ENCODE assay signal across 10 mouse cellular contexts in the genomic region with DNA sequence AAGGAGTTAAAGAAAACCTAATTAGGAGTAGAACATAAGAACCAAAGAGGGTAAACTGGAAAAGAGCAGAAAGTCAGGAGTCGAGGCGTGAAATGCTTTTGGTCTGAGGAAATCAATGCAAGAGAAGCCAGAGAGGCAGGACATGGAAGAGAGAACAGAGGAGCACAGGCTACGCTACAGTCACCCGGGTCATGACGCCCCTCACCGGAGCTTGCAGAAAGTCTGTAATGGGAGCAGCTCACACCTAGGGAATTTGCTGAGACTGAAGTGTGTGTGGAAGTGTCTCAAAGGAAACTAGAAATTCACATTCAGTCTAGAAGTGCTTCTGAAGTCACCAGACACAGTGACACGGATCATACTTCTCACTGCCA.
A peak's percentile ranks its signal among the peaks of the same experiment; 100 is the strongest.
DNase-seq lines count a peak whose midpoint lies in the region; ATAC-seq and TF ChIP-seq lines count a peak whose summit lies in the region.
"Had no signal": no experiment of that assay in that cellular context is flagged by ENCODE, and none has a peak within 500 bp of the region (broad histone marks: within the 10 kb centered on the region; RNA-seq: fewer than 3 reads in every experiment).

No protein-coding gene starts in this region.

- no peaks in the 10 kb centered on the region for H3K27me3 ChIP-seq in forebrain, embryonic 15.5 days
- no peaks in the 10 kb centered on the region for H3K27me3 ChIP-seq in forebrain, embryonic 14.5 days (replicated peaks; ENCODE audit: control insufficient read depth, insufficient read depth, low read length)
- no peaks in the 10 kb centered on the region for H3K27me3 ChIP-seq in kidney, embryonic 14.5 days (ENCODE audit: control insufficient read depth, insufficient read depth, low read length)
- no peaks in the 10 kb centered on the region for H3K27me3 ChIP-seq in spleen, adult 2 months (ENCODE audit: control insufficient read depth, insufficient read depth, low read length)
- H3K27me3 ChIP-seq: hindbrain, embryonic 15.5 days had no signal

- no peaks in the 10 kb centered on the region for H3K9me3 ChIP-seq in forebrain, embryonic 15.5 days
- no peaks in the 10 kb centered on the region for H3K9me3 ChIP-seq in forebrain, embryonic 14.5 days (replicated peaks; ENCODE audit: control insufficient read depth, low read length)
- H3K9me3 ChIP-seq in kidney, embryonic 14.5 days (ENCODE audit: control insufficient read depth, low read length) = no peaks in the 10 kb centered on the region
- H3K9me3 ChIP-seq: hindbrain, embryonic 15.5 days had no signal

- DNase-seq in forebrain, embryonic 14.5 days (ENCODE audit: low spot score) = no peak
- DNase-seq in kidney, postnatal 36 days = no peak
- no peak for DNase-seq in spleen, adult 2 months (ENCODE audit: low read depth in 1 of 2, low spot score in 2 of 2)
- no peak for DNase-seq in spleen, adult 12 weeks (ENCODE audit: low spot score)
- peak; percentile 49 for DNase-seq in naive thymus-derived CD4-positive, alpha-beta T cell, adult 2 months (ENCODE audit: low read depth)
- DNase-seq in retina, postnatal 1 day = no peak
- DNase-seq: kidney, adult 9 months had no signal

- H3K4me3 ChIP-seq in forebrain, embryonic 15.5 days = no peak overlapping the region
- H3K4me3 ChIP-seq in forebrain, embryonic 14.5 days (ENCODE audit: low read depth, low read length) = no peak overlapping the region
- no peak overlapping the region for H3K4me3 ChIP-seq in kidney, embryonic 14.5 days (ENCODE audit: low read length)
- H3K4me3 ChIP-seq in spleen, adult 2 months (ENCODE audit: extremely low read depth, insufficient read depth, insufficient read length) = no peak overlapping the region
- H3K4me3 ChIP-seq: hindbrain, embryonic 15.5 days had no signal

- TF ChIP-seq CTCF in spleen, adult 2 months (IDR thresholded peaks at IDR 0.05; ENCODE audit: extremely low read depth, insufficient read depth, insufficient read length, insufficient replicate concordance) = no peak

- ATAC-seq in forebrain, embryonic 15.5 days (replicated peaks) = no peak
- no peak for ATAC-seq in forebrain, embryonic 14.5 days
- ATAC-seq in kidney, embryonic 14.5 days (ENCODE audit: low FRiP score, low TSS enrichment) = no peak; the same call in 1 of the 2 replicates

- no peak for TF ChIP-seq POLR2A in spleen, adult 2 months (IDR thresholded peaks at IDR 0.05; ENCODE audit: low read depth, low read length)

- H3K4me1 ChIP-seq in forebrain, embryonic 15.5 days = peaks cover 19% of the 10 kb centered on the region
- no peaks in the 10 kb centered on the region for H3K4me1 ChIP-seq in forebrain, embryonic 14.5 days (ENCODE audit: control insufficient read depth, insufficient read depth, low read length)
- peaks cover 16% of the 10 kb centered on the region for H3K4me1 ChIP-seq in kidney, embryonic 14.5 days (ENCODE audit: control insufficient read depth, insufficient read depth, low read length)
- peaks cover 69% of the 10 kb centered on the region for H3K4me1 ChIP-seq in spleen, adult 2 months (ENCODE audit: control insufficient read depth, insufficient read depth, insufficient read length)
- H3K4me1 ChIP-seq: hindbrain, embryonic 15.5 days had no signal

- no peak overlapping the region for H3K4me2 ChIP-seq in forebrain, embryonic 15.5 days (replicated peaks)
- no peak overlapping the region for H3K4me2 ChIP-seq in forebrain, embryonic 14.5 days (ENCODE audit: low read length)
- no peak overlapping the region for H3K4me2 ChIP-seq in kidney, embryonic 14.5 days (replicated peaks; ENCODE audit: low read depth, low read length)
- H3K4me2 ChIP-seq: hindbrain, embryonic 15.5 days had no signal

- H3K27ac ChIP-seq in forebrain, embryonic 15.5 days (replicated peaks) = peak overlapping the region; percentile 19; the same call in 1 of the 2 replicates
- H3K27ac ChIP-seq in forebrain, embryonic 14.5 days (ENCODE audit: low read depth, low read length) = no peak overlapping the region
- peak overlapping the region; percentile 24; the same call in 1 of the 2 replicates for H3K27ac ChIP-seq in kidney, embryonic 14.5 days (ENCODE audit: low read depth, low read length)
- peak overlapping the region; percentile 98 for H3K27ac ChIP-seq in spleen, adult 2 months (ENCODE audit: insufficient read depth, low read length)
- H3K27ac ChIP-seq: hindbrain, embryonic 15.5 days had no signal

- WGBS in forebrain, embryonic 15.5 days = 51% methylated on average over 7 of the region's 7 CpGs
- 53% methylated on average over 7 of the region's 7 CpGs for WGBS in forebrain, embryonic 14.5 days
- WGBS in kidney, embryonic 14.5 days = 41% methylated on average over 7 of the region's 7 CpGs
- WGBS in spleen, adult 2 months = 40% methylated on average over 7 of the region's 7 CpGs

- H3K36me3 ChIP-seq in forebrain, embryonic 15.5 days = no peaks in the 10 kb centered on the region
- H3K36me3 ChIP-seq in forebrain, embryonic 14.5 days (ENCODE audit: control insufficient read depth, insufficient read depth, low read length) = no peaks in the 10 kb centered on the region
- no peaks in the 10 kb centered on the region for H3K36me3 ChIP-seq in kidney, embryonic 14.5 days (ENCODE audit: control insufficient read depth, insufficient read depth, low read length)
- no peaks in the 10 kb centered on the region for H3K36me3 ChIP-seq in spleen, adult 2 months (ENCODE audit: control insufficient read depth, insufficient read depth, low read length)
- H3K36me3 ChIP-seq: hindbrain, embryonic 15.5 days had no signal

- no peak overlapping the region for H3K9ac ChIP-seq in forebrain, embryonic 15.5 days (replicated peaks)
- H3K9ac ChIP-seq in forebrain, embryonic 14.5 days (ENCODE audit: low read length) = no peak overlapping the region
- H3K9ac ChIP-seq in kidney, embryonic 14.5 days (ENCODE audit: low read depth, low read length) = no peak overlapping the region
- H3K9ac ChIP-seq: hindbrain, embryonic 15.5 days had no signal
